Mouse (Mus musculus): ENCODE measurements around the gene Esrrg. TPM values are rescaled to one million over a fixed set of nuclear protein-coding genes. Genes with fewer than 3 reads are reported as not detected.

The Esrrg gene
- polyA plus RNA-seq, 1 experiment from 2014 or later: 34.2 TPM

- Histone ChIP-seq H3K27me3 (ENCODE audit: control insufficient read depth, insufficient read depth, low read length) (no peaks in the 10 kb centered on the region), H3K9me3 (replicated peaks; ENCODE audit: control insufficient read depth, low read length) (no peaks in the 10 kb centered on the region), H3K4me2 (no peak overlapping the region), H3K36me3 (ENCODE audit: control insufficient read depth, insufficient read depth, low read length) (no peaks in the 10 kb centered on the region), H3K9ac (ENCODE audit: low read depth, low read length) (no peak overlapping the region), H3K4me3 (ENCODE audit: low read depth, low read length) (no peak overlapping the region), H3K27ac (ENCODE audit: low read depth, low read length) (no peak overlapping the region), H3K4me1 (ENCODE audit: control insufficient read depth, insufficient read depth, low read length) (no peaks in the 10 kb centered on the region)
- WGBS (ENCODE audit: insufficient replicate concordance): 68% methylated on average over 4 of the region's 4 CpGs
- no peak for ATAC-seq (replicated peaks; ENCODE audit: insufficient number of reproducible peaks, low FRiP score, low TSS enrichment)
Observed at GRCm38 (mm10) chr1:188140221-188140620, 531.6 kb downstream of the Esrrg start.

GRCm38 (mm10) chr1:188147381-188148156 is 539.0 kb downstream of the Esrrg start:
- Histone ChIP-seq H3K4me3 (ENCODE audit: low read depth, low read length) (no peak overlapping the region), H3K9me3 (replicated peaks; ENCODE audit: control insufficient read depth, low read length) (no peaks in the 10 kb centered on the region), H3K9ac (ENCODE audit: low read depth, low read length) (no peak overlapping the region), H3K36me3 (ENCODE audit: control insufficient read depth, insufficient read depth, low read length) (no peaks in the 10 kb centered on the region), H3K4me1 (ENCODE audit: control insufficient read depth, insufficient read depth, low read length) (no peaks in the 10 kb centered on the region), H3K4me2 (no peak overlapping the region), H3K27me3 (ENCODE audit: control insufficient read depth, insufficient read depth, low read length) (no peaks in the 10 kb centered on the region), H3K27ac (ENCODE audit: low read depth, low read length) (no peak overlapping the region)
- no peak for ATAC-seq (replicated peaks; ENCODE audit: insufficient number of reproducible peaks, low FRiP score, low TSS enrichment)
- WGBS (ENCODE audit: insufficient replicate concordance): 80% methylated on average over 12 of the region's 12 CpGs

- Histone ChIP-seq H3K27ac (ENCODE audit: low read depth, low read length) (no peak overlapping the region), H3K4me3 (ENCODE audit: low read depth, low read length) (no peak overlapping the region), H3K4me2 (no peak overlapping the region), H3K36me3 (ENCODE audit: control insufficient read depth, insufficient read depth, low read length) (no peaks in the 10 kb centered on the region), H3K27me3 (ENCODE audit: control insufficient read depth, insufficient read depth, low read length) (no peaks in the 10 kb centered on the region), H3K9ac (ENCODE audit: low read depth, low read length) (no peak overlapping the region), H3K9me3 (replicated peaks; ENCODE audit: control insufficient read depth, low read length) (no peaks in the 10 kb centered on the region), H3K4me1 (ENCODE audit: control insufficient read depth, insufficient read depth, low read length) (peaks cover 12% of the 10 kb centered on the region)
- WGBS (ENCODE audit: insufficient replicate concordance): 93% methylated on average over 8 of the region's 8 CpGs
- ATAC-seq (replicated peaks; ENCODE audit: insufficient number of reproducible peaks, low FRiP score, low TSS enrichment): no peak
Observed at GRCm38 (mm10) chr1:188151066-188151465, 542.5 kb downstream of the Esrrg start.

GRCm38 (mm10) chr1:188152011-188152410 is 543.4 kb downstream of the Esrrg start:
- Histone ChIP-seq H3K4me2 (no peak overlapping the region), H3K27ac (ENCODE audit: low read depth, low read length) (no peak overlapping the region), H3K9me3 (replicated peaks; ENCODE audit: control insufficient read depth, low read length) (no peaks in the 10 kb centered on the region), H3K27me3 (ENCODE audit: control insufficient read depth, insufficient read depth, low read length) (no peaks in the 10 kb centered on the region), H3K4me1 (ENCODE audit: control insufficient read depth, insufficient read depth, low read length) (peaks cover 12% of the 10 kb centered on the region), H3K4me3 (ENCODE audit: low read depth, low read length) (no peak overlapping the region), H3K36me3 (ENCODE audit: control insufficient read depth, insufficient read depth, low read length) (no peaks in the 10 kb centered on the region), H3K9ac (ENCODE audit: low read depth, low read length) (no peak overlapping the region)
- ATAC-seq (replicated peaks; ENCODE audit: insufficient number of reproducible peaks, low FRiP score, low TSS enrichment): no peak
- 83% methylated on average over 2 of the region's 2 CpGs for WGBS (ENCODE audit: insufficient replicate concordance)

- Histone ChIP-seq H3K27me3 (ENCODE audit: control insufficient read depth, insufficient read depth, low read length) (no peaks in the 10 kb centered on the region), H3K4me3 (ENCODE audit: low read depth, low read length) (no peak overlapping the region), H3K36me3 (ENCODE audit: control insufficient read depth, insufficient read depth, low read length) (no peaks in the 10 kb centered on the region), H3K27ac (ENCODE audit: low read depth, low read length) (no peak overlapping the region), H3K4me1 (ENCODE audit: control insufficient read depth, insufficient read depth, low read length) (peaks cover 12% of the 10 kb centered on the region), H3K9ac (ENCODE audit: low read depth, low read length) (no peak overlapping the region), H3K4me2 (no peak overlapping the region), H3K9me3 (replicated peaks; ENCODE audit: control insufficient read depth, low read length) (no peaks in the 10 kb centered on the region)
- no peak for ATAC-seq (replicated peaks; ENCODE audit: insufficient number of reproducible peaks, low FRiP score, low TSS enrichment)
- WGBS (ENCODE audit: insufficient replicate concordance): 51% methylated on average over 2 of the region's 2 CpGs
Observed at GRCm38 (mm10) chr1:188153665-188154064, 545.1 kb downstream of the Esrrg start.

GRCm38 (mm10) chr1:188154466-188155110 is 546.0 kb downstream of the Esrrg start:
- no peaks in the 10 kb centered on the region for H3K27me3 ChIP-seq (ENCODE audit: control insufficient read depth, insufficient read depth, low read length)
- 28% methylated on average over 14 of the region's 14 CpGs for WGBS (ENCODE audit: insufficient replicate concordance)
- H3K9me3 ChIP-seq (replicated peaks; ENCODE audit: control insufficient read depth, low read length): no peaks in the 10 kb centered on the region
- no peak overlapping the region for H3K27ac ChIP-seq (ENCODE audit: low read depth, low read length)
- no peaks in the 10 kb centered on the region for H3K36me3 ChIP-seq (ENCODE audit: control insufficient read depth, insufficient read depth, low read length)
- no peak overlapping the region for H3K4me3 ChIP-seq (ENCODE audit: low read depth, low read length)
- H3K9ac ChIP-seq (ENCODE audit: low read depth, low read length): no peak overlapping the region
- H3K4me2 ChIP-seq: peak overlapping the region; percentile 52
- peaks cover 12% of the 10 kb centered on the region for H3K4me1 ChIP-seq (ENCODE audit: control insufficient read depth, insufficient read depth, low read length)
- no peak for ATAC-seq (replicated peaks; ENCODE audit: insufficient number of reproducible peaks, low FRiP score, low TSS enrichment)

GRCm38 (mm10) chr1:188155135-188155779 is 546.7 kb downstream of the Esrrg start:
- no peak overlapping the region for H3K27ac ChIP-seq (ENCODE audit: low read depth, low read length)
- H3K36me3 ChIP-seq (ENCODE audit: control insufficient read depth, insufficient read depth, low read length): no peaks in the 10 kb centered on the region
- ATAC-seq (replicated peaks; ENCODE audit: insufficient number of reproducible peaks, low FRiP score, low TSS enrichment): no peak
- H3K4me3 ChIP-seq (ENCODE audit: low read depth, low read length): no peak overlapping the region
- no peaks in the 10 kb centered on the region for H3K9me3 ChIP-seq (replicated peaks; ENCODE audit: control insufficient read depth, low read length)
- peak overlapping the region; percentile 52; the same call in 1 of the 2 replicates for H3K4me2 ChIP-seq
- H3K27me3 ChIP-seq (ENCODE audit: control insufficient read depth, insufficient read depth, low read length): no peaks in the 10 kb centered on the region
- 79% methylated on average over 22 of the region's 22 CpGs for WGBS (ENCODE audit: insufficient replicate concordance)
- peaks cover 12% of the 10 kb centered on the region for H3K4me1 ChIP-seq (ENCODE audit: control insufficient read depth, insufficient read depth, low read length)
- no peak overlapping the region for H3K9ac ChIP-seq (ENCODE audit: low read depth, low read length)

GRCm38 (mm10) chr1:188156520-188156919 is 547.9 kb downstream of the Esrrg start:
- H3K4me2 ChIP-seq: no peak overlapping the region
- 94% methylated on average over 5 of the region's 5 CpGs for WGBS (ENCODE audit: insufficient replicate concordance)
- no peak overlapping the region for H3K27ac ChIP-seq (ENCODE audit: low read depth, low read length)
- no peaks in the 10 kb centered on the region for H3K27me3 ChIP-seq (ENCODE audit: control insufficient read depth, insufficient read depth, low read length)
- H3K4me3 ChIP-seq (ENCODE audit: low read depth, low read length): no peak overlapping the region
- ATAC-seq (replicated peaks; ENCODE audit: insufficient number of reproducible peaks, low FRiP score, low TSS enrichment): no peak
- no peaks in the 10 kb centered on the region for H3K9me3 ChIP-seq (replicated peaks; ENCODE audit: control insufficient read depth, low read length)
- peaks cover 12% of the 10 kb centered on the region for H3K4me1 ChIP-seq (ENCODE audit: control insufficient read depth, insufficient read depth, low read length)
- H3K9ac ChIP-seq (ENCODE audit: low read depth, low read length): no peak overlapping the region
- H3K36me3 ChIP-seq (ENCODE audit: control insufficient read depth, insufficient read depth, low read length): no peaks in the 10 kb centered on the region

All from heart, embryonic 11.5 days (tissue).